Comparison of ENCODE assay signal across 8 mouse cellular contexts in genomic region chr12:72664020-72664734, GRCm38 (mm10). TPM values are rescaled to one million over a fixed set of nuclear protein-coding genes. Genes with fewer than 3 reads are reported as not detected.
DNase-seq lines count a peak whose midpoint lies in the region; ATAC-seq and TF ChIP-seq lines count a peak whose summit lies in the region.

No protein-coding gene starts in this region.

- H3K4me3 ChIP-seq in layer of hippocampus, adult 2 months: peak overlapping the region; percentile 90
- peak overlapping the region; percentile 49 for H3K4me3 ChIP-seq in hindbrain, embryonic 12.5 days
- peak overlapping the region; percentile 85 for H3K4me3 ChIP-seq in macrophage (ENCODE audit: inconsistent target)

- TF ChIP-seq CTCF in layer of hippocampus, adult 2 months (conservative IDR thresholded peaks at IDR 0.05): no peak

- 9% methylated on average over 28 of the region's 28 CpGs for WGBS in hindbrain, embryonic 12.5 days
- 6% methylated on average over 28 of the region's 28 CpGs for WGBS in macrophage (ENCODE audit: missing documents)

- intact Hi-C loops in left cerebral cortex, postnatal 10 days (cut with DNase I): no loop called here

- H3K9ac ChIP-seq in hindbrain, embryonic 12.5 days: peak overlapping the region; percentile 67

- peaks cover 21% of the 10 kb centered on the region; the same call in 1 of the 2 replicates for H3K79me2 ChIP-seq in macrophage (ENCODE audit: inconsistent target)

- H3K27ac ChIP-seq in layer of hippocampus, adult 2 months: peak overlapping the region; percentile 88
- no peak overlapping the region for H3K27ac ChIP-seq in hindbrain, embryonic 12.5 days
- H3K27ac ChIP-seq in macrophage: peak overlapping the region; percentile 46

- H3K9me3 ChIP-seq in hindbrain, embryonic 12.5 days (replicated peaks): no peaks in the 10 kb centered on the region

- peaks cover 6% of the 10 kb centered on the region; the same call in 1 of the 2 replicates for H3K27me3 ChIP-seq in hindbrain, embryonic 12.5 days
- H3K27me3 ChIP-seq in splenic B cell, adult 2 months (ENCODE audit: control insufficient read depth, insufficient read depth, low read length, poor library complexity, severe bottlenecking): no peaks in the 10 kb centered on the region

- 0 out of 2 replicates have a peak, but pooled peaks cover 4% of the 10 kb centered on the region for H3K4me1 ChIP-seq in hindbrain, embryonic 12.5 days

- DNase-seq in layer of hippocampus, adult 2 months (ENCODE audit: low spot score in 2 of 2): no peak
- DNase-seq in layer of hippocampus, adult 9-11 months: no peak
- DNase-seq in adrenal gland, postnatal 25 days: peak; percentile 50
- DNase-seq in left cerebral cortex, postnatal 10 days (ENCODE audit: extremely low spot score in 1 of 2, low spot score in 2 of 2): peak; percentile 22 to 45
- peak; percentile 18 for DNase-seq in splenic B cell, adult 2 months (ENCODE audit: low read depth, low spot score)

- no peaks in the 10 kb centered on the region for H3K36me3 ChIP-seq in hindbrain, embryonic 12.5 days
- H3K36me3 ChIP-seq in macrophage (ENCODE audit: inconsistent target): no peaks in the 10 kb centered on the region
- no peaks in the 10 kb centered on the region for H3K36me3 ChIP-seq in splenic B cell, adult 2 months (ENCODE audit: control insufficient read depth, insufficient read depth, low read length, poor library complexity, severe bottlenecking)

- peak overlapping the region; percentile 83 for H3K4me2 ChIP-seq in hindbrain, embryonic 12.5 days (replicated peaks)

- peak; percentile 43; the same call in 1 of the 2 replicates for ATAC-seq in erythroblast, adult 5-6 weeks (replicated peaks; ENCODE audit: low FRiP score, poor library complexity, severe bottlenecking)
- ATAC-seq in hindbrain, embryonic 12.5 days (ENCODE audit: low FRiP score): peak; percentile 49

RNA-seq across cellular contexts. Expression of gene Dhrs7, which starts 0.5 kb away (rescaled TPM):
- total RNA-seq in layer of hippocampus, adult 2 months (2021): 10 to 100 TPM; 43.7 to 48.1 TPM
- total RNA-seq in adrenal gland, postnatal 25 days (2021): 267 and 299 TPM in 2 replicates
- 35.1 and 46.1 TPM in 2 replicates for total RNA-seq in erythroblast, adult 5-6 weeks (2015; ENCODE audit: low replicate concordance)
- 34.8 and 45.1 TPM in 2 replicates for total RNA-seq in erythroblast, adult 5-6 weeks (2017; ENCODE audit: low replicate concordance)
- polyA plus RNA-seq in hindbrain, embryonic 12.5 days (2016; fragmentation: Nextera tagmentation; extraction: Ambion mirVana): 7.5 and 8.3 TPM in 2 replicates
- 10 to 100 TPM; 22.9 to 30.4 TPM for total RNA-seq in left cerebral cortex, postnatal 10 days (2021)
- total RNA-seq in macrophage (2018; cell fraction: chromatin; rRNA removed): 10 to 100 TPM in 4 of 26 experiments, 1 to 10 TPM in 22; 1.2 to 13.9 (median 3.4) TPM
- 10 to 100 TPM; 27.4 to 66.5 (median 41.0) TPM for total RNA-seq in macrophage (2018; cell fraction: cytosol; rRNA removed)
- total RNA-seq in macrophage (2018; cell fraction: nucleus; rRNA removed): 10 to 100 TPM in 25 of 26 experiments, 1 to 10 TPM in 1; 7.9 to 33.7 (median 22.1) TPM
- 45.2 to 52.5 TPM (median 49.2 TPM) in 3 replicates for polyA plus RNA-seq in macrophage (2018)

RNA-seq across cellular contexts. Expression of gene Gm4756, which starts 14.7 kb away (rescaled TPM):
- total RNA-seq in layer of hippocampus, adult 2 months (2021): not detected
- not detected in 2 replicates for total RNA-seq in adrenal gland, postnatal 25 days (2021)
- total RNA-seq in erythroblast, adult 5-6 weeks (2015; ENCODE audit: low replicate concordance): not detected in 2 replicates
- total RNA-seq in erythroblast, adult 5-6 weeks (2017; ENCODE audit: low replicate concordance): not detected in 2 replicates
- polyA plus RNA-seq in hindbrain, embryonic 12.5 days (2016; fragmentation: Nextera tagmentation; extraction: Ambion mirVana): not detected in 2 replicates
- total RNA-seq in left cerebral cortex, postnatal 10 days (2021): not detected
- not detected for total RNA-seq in macrophage (2018; cell fraction: chromatin; rRNA removed)
- total RNA-seq in macrophage (2018; cell fraction: cytosol; rRNA removed): not detected
- total RNA-seq in macrophage (2018; cell fraction: nucleus; rRNA removed): not detected
- not detected in 3 replicates for polyA plus RNA-seq in macrophage (2018)

Comparison
In these comparisons a context has a peak if more than half of its experiments do, and no peak if none do; other contexts are left out.
1. DNase-seq: peak in adrenal gland, postnatal 25 days (single experiment), left cerebral cortex, postnatal 10 days (2 of 2) and splenic B cell, adult 2 months (single experiment); none in layer of hippocampus, adult 2 months (0 of 2) and layer of hippocampus, adult 9-11 months (single experiment).
2. Peak in every context shown above with its lines, with median percentiles within 50 percentile points of each other: H3K4me3 ChIP-seq.